Mouse (Mus musculus): ENCODE results near the gene Pcdh15. TPM values are rescaled to one million over a fixed set of nuclear protein-coding genes. Genes with fewer than 3 reads are reported as not detected.

Pcdh15 gene
- polyA plus RNA-seq, 1 experiment from 2014 or later: 0.70 TPM

DNA sequence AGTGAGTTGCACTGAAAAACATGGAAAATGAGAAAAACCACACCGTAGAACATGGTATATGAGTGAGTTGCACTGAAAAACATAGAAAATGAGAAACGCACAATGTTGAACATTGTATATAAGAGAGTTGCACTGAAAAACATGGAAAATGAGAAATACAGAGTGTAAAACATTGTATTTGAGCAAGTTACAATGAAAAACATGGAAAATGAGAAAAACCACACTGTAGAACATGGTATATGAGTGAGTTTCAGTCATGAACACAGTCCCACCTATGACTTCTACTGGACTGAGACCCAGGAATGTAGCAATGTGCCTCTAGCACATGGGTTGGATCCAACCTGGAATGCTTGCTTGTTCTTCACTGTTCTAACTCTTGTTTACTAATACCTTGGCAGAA lies 279.9 kb downstream of the Pcdh15 start:
- H3K9ac ChIP-seq (ENCODE audit: low read length): no peak overlapping the region
- no peak overlapping the region for H3K27ac ChIP-seq (replicated peaks in 1 of 2; ENCODE audit: control insufficient read depth in 1 of 2, insufficient read depth in 1 of 2, low read depth in 2 of 2, low read length in 2 of 2)
- no peaks in the 10 kb centered on the region for H3K4me1 ChIP-seq (ENCODE audit: control insufficient read depth in 2 of 2, insufficient read depth in 2 of 2, low read length in 2 of 2)
- no peaks in the 10 kb centered on the region for H3K27me3 ChIP-seq (ENCODE audit: control insufficient read depth, insufficient read depth, low read length)
- no peak overlapping the region for H3K4me2 ChIP-seq (ENCODE audit: low read length)
- H3K9me3 ChIP-seq (ENCODE audit: control insufficient read depth, low read length): no peaks in the 10 kb centered on the region
- ATAC-seq (ENCODE audit: insufficient number of reproducible peaks, insufficient read depth, low FRiP score, low read depth): no peak
- WGBS: 78% methylated on average over 2 of the region's 2 CpGs
- H3K4me3 ChIP-seq (ENCODE audit: control insufficient read depth in 1 of 2, insufficient read depth in 1 of 2, low read depth in 1 of 2, low read length in 2 of 2): no peak overlapping the region
- H3K36me3 ChIP-seq (ENCODE audit: control insufficient read depth, insufficient read depth, low read length): no peaks in the 10 kb centered on the region

DNA sequence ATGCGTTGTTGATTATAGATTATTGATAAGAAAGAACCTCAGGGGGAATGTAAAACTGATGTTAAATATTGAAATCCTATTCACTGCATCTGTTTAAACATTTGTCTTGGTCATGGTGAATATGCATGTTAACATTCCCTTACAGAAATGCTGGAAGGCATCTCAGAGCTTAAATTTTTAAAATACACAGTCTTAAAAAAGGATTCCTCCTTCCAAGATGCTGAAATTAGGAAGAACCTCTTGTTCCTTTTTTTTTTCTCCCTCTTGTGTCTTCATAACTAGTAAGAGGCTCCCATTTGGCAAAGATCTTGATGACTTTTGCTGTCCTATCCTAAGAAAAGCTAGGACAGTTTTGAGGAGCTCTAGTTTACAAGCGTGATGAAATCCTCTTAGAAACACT lies 284.9 kb downstream of the Pcdh15 start:
- ATAC-seq (ENCODE audit: insufficient number of reproducible peaks, insufficient read depth, low FRiP score, low read depth): no peak
- H3K36me3 ChIP-seq (ENCODE audit: control insufficient read depth, insufficient read depth, low read length): no peaks in the 10 kb centered on the region
- no peak overlapping the region for H3K4me2 ChIP-seq (ENCODE audit: low read length)
- H3K9me3 ChIP-seq (ENCODE audit: control insufficient read depth, low read length): no peaks in the 10 kb centered on the region
- whole genome bisulfite sequencing: 64% methylated on average over 2 of the region's 2 CpGs
- H3K27ac ChIP-seq (replicated peaks in 1 of 2; ENCODE audit: control insufficient read depth in 1 of 2, insufficient read depth in 1 of 2, low read depth in 2 of 2, low read length in 2 of 2): no peak overlapping the region
- no peaks in the 10 kb centered on the region for H3K4me1 ChIP-seq (ENCODE audit: control insufficient read depth in 2 of 2, insufficient read depth in 2 of 2, low read length in 2 of 2)
- no peak overlapping the region for H3K4me3 ChIP-seq (ENCODE audit: control insufficient read depth in 1 of 2, insufficient read depth in 1 of 2, low read depth in 1 of 2, low read length in 2 of 2)
- no peak overlapping the region for H3K9ac ChIP-seq (ENCODE audit: low read length)
- H3K27me3 ChIP-seq (ENCODE audit: control insufficient read depth, insufficient read depth, low read length): no peaks in the 10 kb centered on the region

DNA sequence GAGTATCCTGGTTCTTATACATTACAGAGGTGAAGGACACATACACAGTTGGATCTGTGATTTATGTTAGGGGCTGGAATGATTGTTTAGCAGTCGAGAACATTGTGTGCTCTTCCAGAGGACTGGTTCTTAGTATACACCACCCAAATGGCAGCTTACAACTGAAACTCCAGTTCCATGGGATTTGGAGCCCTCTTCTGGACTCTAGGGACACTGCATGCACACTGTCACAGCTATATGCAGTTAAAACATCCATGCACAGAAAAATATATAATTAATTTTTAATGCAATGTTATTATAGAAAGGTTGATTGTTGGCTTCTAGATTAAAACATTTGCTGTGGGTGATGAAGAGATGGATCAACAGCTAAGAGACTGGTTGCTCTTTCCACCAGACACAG lies 301.3 kb downstream of the Pcdh15 start:
- Histone ChIP-seq H3K27ac (replicated peaks in 1 of 2; ENCODE audit: control insufficient read depth in 1 of 2, insufficient read depth in 1 of 2, low read depth in 2 of 2, low read length in 2 of 2) (no peak overlapping the region), H3K4me3 (ENCODE audit: control insufficient read depth in 1 of 2, insufficient read depth in 1 of 2, low read depth in 1 of 2, low read length in 2 of 2) (no peak overlapping the region), H3K36me3 (ENCODE audit: control insufficient read depth, insufficient read depth, low read length) (no peaks in the 10 kb centered on the region), H3K9ac (ENCODE audit: low read length) (no peak overlapping the region), H3K4me2 (ENCODE audit: low read length) (no peak overlapping the region), H3K27me3 (ENCODE audit: control insufficient read depth, insufficient read depth, low read length) (no peaks in the 10 kb centered on the region), H3K9me3 (ENCODE audit: control insufficient read depth, low read length) (no peaks in the 10 kb centered on the region), H3K4me1 (ENCODE audit: control insufficient read depth in 2 of 2, insufficient read depth in 2 of 2, low read length in 2 of 2) (no peaks in the 10 kb centered on the region)
- no peak for ATAC-seq (ENCODE audit: insufficient number of reproducible peaks, insufficient read depth, low FRiP score, low read depth)
- 72% methylated on average over 1 of the region's 1 CpGs for WGBS

DNA sequence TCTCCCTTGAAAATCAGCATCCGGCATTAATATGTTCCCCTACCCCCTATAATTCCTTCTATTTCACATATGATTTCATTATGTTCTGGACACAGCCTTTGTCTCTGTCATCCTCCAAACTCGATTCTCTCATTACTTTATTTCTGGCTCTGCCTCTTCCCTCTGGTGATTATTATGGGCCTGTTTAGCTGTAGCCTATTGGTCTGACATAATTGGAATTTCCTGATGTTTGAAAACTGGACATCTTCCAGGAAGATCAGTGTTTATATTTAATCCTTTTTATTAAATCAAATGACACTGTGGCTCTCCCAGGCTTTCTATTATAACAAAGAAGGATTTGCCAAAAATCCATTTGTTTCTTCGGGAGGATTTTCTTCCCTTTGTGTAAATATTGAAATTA lies 326.3 kb downstream of the Pcdh15 start:
- WGBS: 67% methylated on average over 3 of the region's 3 CpGs
- no peak overlapping the region for H3K27ac ChIP-seq (replicated peaks in 1 of 2; ENCODE audit: control insufficient read depth in 1 of 2, insufficient read depth in 1 of 2, low read depth in 2 of 2, low read length in 2 of 2)
- ATAC-seq (ENCODE audit: insufficient number of reproducible peaks, insufficient read depth, low FRiP score, low read depth): no peak
- no peaks in the 10 kb centered on the region for H3K27me3 ChIP-seq (ENCODE audit: control insufficient read depth, insufficient read depth, low read length)
- no peak overlapping the region for H3K9ac ChIP-seq (ENCODE audit: low read length)
- H3K4me3 ChIP-seq (ENCODE audit: control insufficient read depth in 1 of 2, insufficient read depth in 1 of 2, low read depth in 1 of 2, low read length in 2 of 2): no peak overlapping the region
- no peaks in the 10 kb centered on the region for H3K9me3 ChIP-seq (ENCODE audit: control insufficient read depth, low read length)
- no peak overlapping the region for H3K4me2 ChIP-seq (ENCODE audit: low read length)
- no peaks in the 10 kb centered on the region for H3K36me3 ChIP-seq (ENCODE audit: control insufficient read depth, insufficient read depth, low read length)
- no peaks in the 10 kb centered on the region for H3K4me1 ChIP-seq (ENCODE audit: control insufficient read depth in 2 of 2, insufficient read depth in 2 of 2, low read length in 2 of 2)

DNA sequence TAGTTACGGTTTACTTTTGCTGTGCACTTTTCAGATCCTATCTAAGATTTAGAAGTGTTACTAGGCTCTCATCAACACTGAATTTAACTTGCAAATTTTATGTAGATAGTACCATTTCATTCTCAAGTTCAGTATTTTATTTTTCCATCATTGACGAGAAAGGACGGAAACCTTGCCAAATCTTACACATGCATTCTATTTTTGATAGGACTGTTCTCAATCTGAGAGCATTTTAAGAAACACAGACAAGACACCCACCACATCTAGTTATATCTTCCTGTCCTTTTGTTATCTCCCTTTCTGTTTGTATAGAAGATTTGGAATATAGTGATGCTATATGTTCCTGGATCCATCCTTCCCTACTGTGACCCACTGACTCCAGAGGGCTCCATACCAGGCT lies 332.2 kb downstream of the Pcdh15 start:
- Histone ChIP-seq H3K4me3 (ENCODE audit: control insufficient read depth in 1 of 2, insufficient read depth in 1 of 2, low read depth in 1 of 2, low read length in 2 of 2) (no peak overlapping the region), H3K4me1 (ENCODE audit: control insufficient read depth in 2 of 2, insufficient read depth in 2 of 2, low read length in 2 of 2) (no peaks in the 10 kb centered on the region), H3K9ac (ENCODE audit: low read length) (no peak overlapping the region), H3K27ac (replicated peaks in 1 of 2; ENCODE audit: control insufficient read depth in 1 of 2, insufficient read depth in 1 of 2, low read depth in 2 of 2, low read length in 2 of 2) (no peak overlapping the region), H3K4me2 (ENCODE audit: low read length) (no peak overlapping the region), H3K36me3 (ENCODE audit: control insufficient read depth, insufficient read depth, low read length) (no peaks in the 10 kb centered on the region), H3K9me3 (ENCODE audit: control insufficient read depth, low read length) (no peaks in the 10 kb centered on the region), H3K27me3 (ENCODE audit: control insufficient read depth, insufficient read depth, low read length) (no peaks in the 10 kb centered on the region)
- ATAC-seq (ENCODE audit: insufficient number of reproducible peaks, insufficient read depth, low FRiP score, low read depth): no peak
- 84% methylated on average over 3 of the region's 3 CpGs for WGBS

DNA sequence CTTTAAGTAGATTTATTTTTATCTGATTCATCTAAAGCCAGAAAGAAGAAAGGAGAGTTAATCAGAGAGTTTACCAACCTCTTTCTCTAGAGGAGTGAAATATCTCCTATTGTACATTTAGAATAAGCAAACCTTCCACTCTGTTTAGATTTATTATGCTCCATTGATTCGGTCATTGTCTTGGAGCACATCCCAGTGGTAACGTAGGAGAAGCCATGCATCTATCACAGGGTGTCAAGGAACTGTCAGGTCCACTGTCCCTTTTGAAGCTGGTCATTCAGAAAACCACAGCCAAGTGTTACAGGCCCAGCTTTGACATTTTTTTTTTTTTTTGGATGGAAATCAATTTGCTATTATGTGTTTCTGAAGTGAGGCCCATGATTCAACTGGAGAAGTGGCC lies 384.9 kb downstream of the Pcdh15 start:
- H3K9me3 ChIP-seq (ENCODE audit: control insufficient read depth, low read length): no peaks in the 10 kb centered on the region
- H3K9ac ChIP-seq (ENCODE audit: low read length): no peak overlapping the region
- 80% methylated on average over 2 of the region's 2 CpGs for WGBS
- H3K27ac ChIP-seq (replicated peaks in 1 of 2; ENCODE audit: control insufficient read depth in 1 of 2, insufficient read depth in 1 of 2, low read depth in 2 of 2, low read length in 2 of 2): no peak overlapping the region
- H3K4me3 ChIP-seq (ENCODE audit: control insufficient read depth in 1 of 2, insufficient read depth in 1 of 2, low read depth in 1 of 2, low read length in 2 of 2): no peak overlapping the region
- H3K36me3 ChIP-seq (ENCODE audit: control insufficient read depth, insufficient read depth, low read length): no peaks in the 10 kb centered on the region
- no peak overlapping the region for H3K4me2 ChIP-seq (ENCODE audit: low read length)
- ATAC-seq (ENCODE audit: insufficient number of reproducible peaks, insufficient read depth, low FRiP score, low read depth): no peak
- H3K4me1 ChIP-seq (ENCODE audit: control insufficient read depth in 2 of 2, insufficient read depth in 2 of 2, low read length in 2 of 2): no peaks in the 10 kb centered on the region
- no peaks in the 10 kb centered on the region for H3K27me3 ChIP-seq (ENCODE audit: control insufficient read depth, insufficient read depth, low read length)

DNA sequence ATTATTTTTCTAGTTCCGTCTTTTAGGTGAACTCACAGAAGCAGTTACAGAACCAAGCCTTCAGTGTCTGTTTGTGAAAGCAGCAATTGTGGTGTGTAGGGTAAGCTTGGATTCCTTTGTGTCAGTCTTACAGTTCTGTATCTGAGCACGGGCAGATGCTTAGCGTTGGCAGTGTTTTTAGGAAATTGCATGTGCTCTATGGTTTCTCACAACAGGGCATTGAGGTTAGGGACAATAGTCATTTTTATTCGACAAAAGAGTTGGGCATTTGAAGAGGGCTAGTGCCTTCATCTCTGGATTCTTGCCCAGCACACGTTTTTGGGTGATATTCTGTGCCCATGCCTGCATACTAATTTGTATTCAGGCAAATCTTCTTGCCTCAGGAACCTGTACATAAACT lies 392.5 kb downstream of the Pcdh15 start:
- H3K9ac ChIP-seq (ENCODE audit: low read length): no peak overlapping the region
- ATAC-seq (ENCODE audit: insufficient number of reproducible peaks, insufficient read depth, low FRiP score, low read depth): no peak
- no peaks in the 10 kb centered on the region for H3K9me3 ChIP-seq (ENCODE audit: control insufficient read depth, low read length)

DNA sequence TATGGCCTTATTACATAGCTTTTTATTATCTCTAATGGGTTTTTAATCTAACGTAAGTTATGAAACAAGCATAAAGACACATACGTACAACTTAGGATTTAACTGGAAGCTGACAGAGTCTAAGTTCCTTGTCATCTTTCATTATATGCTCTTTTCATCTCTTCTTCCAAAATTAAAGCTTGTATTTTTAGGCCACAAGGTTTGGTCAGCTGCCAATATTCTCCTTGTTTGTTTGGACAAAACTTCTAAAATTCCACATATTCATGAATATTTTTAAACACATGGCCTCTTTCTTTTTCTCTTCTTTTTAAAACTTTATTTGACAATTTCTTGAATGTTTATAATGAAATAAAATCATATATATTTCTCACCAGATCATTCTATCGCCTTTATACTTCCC lies 415.7 kb downstream of the Pcdh15 start:
- no peak overlapping the region for H3K4me3 ChIP-seq (ENCODE audit: control insufficient read depth in 1 of 2, insufficient read depth in 1 of 2, low read depth in 1 of 2, low read length in 2 of 2)
- 74% methylated on average over 3 of the region's 3 CpGs for WGBS

More for the DNA sequence above, 392.5 kb downstream of the Pcdh15 start:
- Histone ChIP-seq H3K27ac (replicated peaks in 1 of 2; ENCODE audit: control insufficient read depth in 1 of 2, insufficient read depth in 1 of 2, low read depth in 2 of 2, low read length in 2 of 2) (no peak overlapping the region), H3K4me1 (ENCODE audit: control insufficient read depth in 2 of 2, insufficient read depth in 2 of 2, low read length in 2 of 2) (no peaks in the 10 kb centered on the region), H3K36me3 (ENCODE audit: control insufficient read depth, insufficient read depth, low read length) (no peaks in the 10 kb centered on the region), H3K4me3 (ENCODE audit: control insufficient read depth in 1 of 2, insufficient read depth in 1 of 2, low read depth in 1 of 2, low read length in 2 of 2) (no peak overlapping the region), H3K4me2 (ENCODE audit: low read length) (no peak overlapping the region), H3K27me3 (ENCODE audit: control insufficient read depth, insufficient read depth, low read length) (no peaks in the 10 kb centered on the region)
- WGBS: 65% methylated on average over 5 of the region's 5 CpGs

More for the DNA sequence above, 415.7 kb downstream of the Pcdh15 start:
- Histone ChIP-seq H3K36me3 (ENCODE audit: control insufficient read depth, insufficient read depth, low read length) (no peaks in the 10 kb centered on the region), H3K4me2 (ENCODE audit: low read length) (no peak overlapping the region), H3K9me3 (ENCODE audit: control insufficient read depth, low read length) (no peaks in the 10 kb centered on the region), H3K9ac (ENCODE audit: low read length) (no peak overlapping the region), H3K4me1 (ENCODE audit: control insufficient read depth in 2 of 2, insufficient read depth in 2 of 2, low read length in 2 of 2) (no peaks in the 10 kb centered on the region), H3K27ac (replicated peaks in 1 of 2; ENCODE audit: control insufficient read depth in 1 of 2, insufficient read depth in 1 of 2, low read depth in 2 of 2, low read length in 2 of 2) (no peak overlapping the region), H3K27me3 (ENCODE audit: control insufficient read depth, insufficient read depth, low read length) (no peaks in the 10 kb centered on the region)
- no peak for ATAC-seq (ENCODE audit: insufficient number of reproducible peaks, insufficient read depth, low FRiP score, low read depth)
